Mouse (Mus musculus): Measurements from ENCODE around the gene AL732309.1. TPM values are rescaled to one million over a fixed set of nuclear protein-coding genes. Genes with fewer than 3 reads are reported as not detected.

AL732309.1 gene
- total RNA-seq (2021) = 1 to 10 TPM; 1.9 to 2.4 TPM
- long read RNA-seq, experiment 1 = 0 reads
- long read RNA-seq, experiment 2, partial matches to known transcripts = 0 of 3 reads
- long read RNA-seq, experiment 2, other reads (novel, unspliced or antisense) = 0 of 3 reads

- intact Hi-C loops (cut with DNase I) = no loop called here
- no peak for DNase-seq
Measured at GRCm38 (mm10) chr2:25246183-25247072, at the start of gene AL732309.1. Gene AL732309.1 (minus strand): TSS chr2:25246863.

GRCm38 (mm10) chr2:25293706-25294105 lies 47.0 kb upstream of the AL732309.1 start:
- no peak for DNase-seq
- intact Hi-C loops (cut with DNase I) = loop anchor here (2.0 kb wide), 1 partner anchor 65 kb away; no protein-coding TSS in a partner anchor

GRCm38 (mm10) chr2:25292856-25293255 lies 46.2 kb upstream of the AL732309.1 start:
- peak; percentile 86 to 90 for DNase-seq
- intact Hi-C loops (cut with DNase I) = loop anchor here (2.0 kb wide), 1 partner anchor 64 kb away; no protein-coding TSS in a partner anchor

GRCm38 (mm10) chr2:25292054-25292544 lies 45.4 kb upstream of the AL732309.1 start:
- DNase-seq = peak; percentile 45 to 57
- intact Hi-C loops (cut with DNase I) = loop anchor here (2.0 kb wide), 1 partner anchor 63 kb away; no protein-coding TSS in a partner anchor

- intact Hi-C loops (cut with DNase I) = loop anchor here (2.0 kb wide), 1 partner anchor 63 kb away; no protein-coding TSS in a partner anchor
- DNase-seq = no peak
Measured at GRCm38 (mm10) chr2:25291184-25292053, 44.8 kb upstream of the AL732309.1 start.

GRCm38 (mm10) chr2:25290816-25291130 lies 44.1 kb upstream of the AL732309.1 start:
- no peak for DNase-seq

GRCm38 (mm10) chr2:25290101-25290815 lies 43.6 kb upstream of the AL732309.1 start:
- intact Hi-C loops (cut with DNase I) = no loop called here
- DNase-seq = no peak

More at GRCm38 (mm10) chr2:25290816-25291130, 44.1 kb upstream of the AL732309.1 start:
- intact Hi-C loops (cut with DNase I) = no loop called here

GRCm38 (mm10) chr2:25289651-25290050 lies 43.0 kb upstream of the AL732309.1 start, which contains the start of gene Lrrc26:
Gene Lrrc26 (plus strand): TSS chr2:25289915.
- peak in 1 of 2 experiments; percentile 49 for DNase-seq
- intact Hi-C loops (cut with DNase I) = no loop called here

GRCm38 (mm10) chr2:25288734-25289345 lies 42.2 kb upstream of the AL732309.1 start:
- DNase-seq = no peak
- intact Hi-C loops (cut with DNase I) = no loop called here

- intact Hi-C loops (cut with DNase I) = no loop called here
- no peak for DNase-seq
Measured at GRCm38 (mm10) chr2:25287927-25288649, 41.4 kb upstream of the AL732309.1 start, which contains the start of gene Tmem210. Gene Tmem210 (plus strand): TSS chr2:25288145.

- intact Hi-C loops (cut with DNase I) = no loop called here
Measured at GRCm38 (mm10) chr2:25286837-25287636, 40.4 kb upstream of the AL732309.1 start.

GRCm38 (mm10) chr2:25286314-25286713 lies 39.7 kb upstream of the AL732309.1 start:
- intact Hi-C loops (cut with DNase I) = no loop called here
- no peak for DNase-seq

More at GRCm38 (mm10) chr2:25286837-25287636, 40.4 kb upstream of the AL732309.1 start:
- DNase-seq = no peak

GRCm38 (mm10) chr2:25285551-25285950 lies 38.9 kb upstream of the AL732309.1 start:
- DNase-seq = no peak
- intact Hi-C loops (cut with DNase I) = no loop called here

- DNase-seq = peak; percentile 82 to 89
- intact Hi-C loops (cut with DNase I) = loop anchor here (5.0 kb wide), 1 partner anchor 53 kb away; the partner anchor contains the start of gene Man1b1
Measured at GRCm38 (mm10) chr2:25278928-25279882, 32.5 kb upstream of the AL732309.1 start.

GRCm38 (mm10) chr2:25273010-25273409 lies 26.3 kb upstream of the AL732309.1 start:
- intact Hi-C loops (cut with DNase I) = no loop called here

GRCm38 (mm10) chr2:25272515-25272914 lies 25.9 kb upstream of the AL732309.1 start:
- intact Hi-C loops (cut with DNase I) = no loop called here
- DNase-seq = no peak

More at GRCm38 (mm10) chr2:25273010-25273409, 26.3 kb upstream of the AL732309.1 start:
- DNase-seq = no peak

All from heart, postnatal 14 days (tissue).